Comparison of ENCODE assay signal across 31 mouse cellular contexts in genomic region chr7:79670900-79671604, GRCm38 (mm10). TPM values are rescaled to one million over a fixed set of nuclear protein-coding genes. Genes with fewer than 3 reads are reported as not detected.
"Had no signal": no experiment of that assay in that cellular context is flagged by ENCODE, and none has a peak within 500 bp of the region (broad histone marks: within the 10 kb centered on the region; RNA-seq: fewer than 3 reads in every experiment).

No protein-coding gene starts in this region.

- H3K36me3 ChIP-seq: hindbrain, embryonic 15.5 days had no signal

- H3K4me1 ChIP-seq: heart, embryonic 10.5 days; heart, embryonic 12.5 days; hindbrain, embryonic 13.5 days; hindbrain, embryonic 15.5 days; kidney, embryonic 15.5 days; limb, embryonic 13.5 days; limb, embryonic 15.5 days had no signal

- H3K4me2 ChIP-seq: heart, embryonic 12.5 days; hindbrain, embryonic 13.5 days; hindbrain, embryonic 15.5 days; kidney, embryonic 15.5 days; limb, embryonic 13.5 days; limb, embryonic 15.5 days had no signal

- H3K9me3 ChIP-seq: heart, embryonic 10.5 days; heart, embryonic 12.5 days; hindbrain, embryonic 13.5 days; hindbrain, embryonic 15.5 days; kidney, embryonic 15.5 days; limb, embryonic 13.5 days; limb, embryonic 15.5 days had no signal

- H3K27ac ChIP-seq: heart, embryonic 10.5 days; hindbrain, embryonic 13.5 days; hindbrain, embryonic 15.5 days; hindbrain, postnatal 0 days; kidney, embryonic 15.5 days; kidney, postnatal 0 days; limb, embryonic 13.5 days; limb, embryonic 15.5 days had no signal

- ATAC-seq: forebrain, postnatal 0 days; hindbrain, postnatal 0 days; intestine, embryonic 16.5 days had no signal

- H3K27me3 ChIP-seq: heart, embryonic 12.5 days; hindbrain, embryonic 13.5 days; hindbrain, embryonic 15.5 days; kidney, embryonic 15.5 days; limb, embryonic 13.5 days; limb, embryonic 15.5 days had no signal

- DNase-seq: forebrain, postnatal 0 days; gastrocnemius, postnatal 14 days; gastrocnemius, postnatal 36 days; heart, adult 18-20 months; heart, postnatal 10 days; kidney, adult 11 months; kidney, adult 2 months; kidney, adult 9 months; kidney, postnatal 14 days; kidney, postnatal 36 days; layer of hippocampus, adult 9-11 months; layer of hippocampus, postnatal 36 days; left cerebral cortex, postnatal 4 days had no signal

- H3K4me3 ChIP-seq: heart, embryonic 10.5 days; heart, embryonic 12.5 days; hindbrain, embryonic 13.5 days; hindbrain, embryonic 15.5 days; kidney, embryonic 15.5 days; limb, embryonic 13.5 days; limb, embryonic 15.5 days had no signal

- H3K9ac ChIP-seq: forebrain, postnatal 0 days; heart, embryonic 12.5 days; hindbrain, embryonic 13.5 days; hindbrain, embryonic 15.5 days; kidney, embryonic 15.5 days; limb, embryonic 13.5 days; limb, embryonic 15.5 days had no signal

RNA-seq across cellular contexts. Expression of gene Ticrr, which starts 11.1 kb away (rescaled TPM):
- total RNA-seq: gastrocnemius, adult 18-20 months; gastrocnemius, adult 8-10 months; layer of hippocampus, adult 18-20 months had no signal

RNA-seq across cellular contexts. Expression of gene Rhcg, which starts 53.6 kb away (rescaled TPM):
- total RNA-seq: gastrocnemius, adult 18-20 months; gastrocnemius, postnatal 14 days; gastrocnemius, postnatal 36 days; heart, adult 18-20 months; heart, adult 8-10 months; heart, postnatal 25 days; hematopoietic stem cell, adult 5-6 weeks had no signal
- polyA plus RNA-seq: heart, embryonic 10.5 days; heart, embryonic 12.5 days; heart, embryonic 14.5 days; limb, embryonic 11.5 days; limb, embryonic 13.5 days; limb, embryonic 15.5 days had no signal
